Mouse (Mus musculus) kidney, postnatal 0 days (tissue): ENCODE measurements around the gene Mlh1. TPM values are rescaled to one million over a fixed set of nuclear protein-coding genes. Genes with fewer than 3 reads are reported as not detected.

Experiments used
- ATAC-seq: fragments of 200-750 bp; cut with Nextera tagmentation; replicated peaks from 2 replicates; pipeline ENCODE4 v1.8.0; 2017; ENCODE audit warnings: low read depth, moderate number of reproducible peaks, moderate TSS enrichment, moderate library complexity; ENCODE audit not compliant: low FRiP score
- DNase-seq: peaks from one replicate; pipeline ENCODE4 v3.0.0-alpha.2; 2016; ENCODE audit warnings: low spot score
- H3K27ac ChIP-seq: fragments of 300-500 bp; sonication (generic); 2 replicates; pipeline ENCODE4 v1.5.1; 2014; ENCODE audit warnings: mild to moderate bottlenecking
- H3K27me3 ChIP-seq: fragments of 300-500 bp; sonication (generic); 2 replicates; pipeline ENCODE4 v1.6.1; 2014; ENCODE audit warnings: low read length, mixed read lengths; ENCODE audit not compliant: insufficient read depth
- H3K36me3 ChIP-seq: fragments of 300-500 bp; sonication (generic); 2 replicates; pipeline ENCODE4 v1.6.1; 2014; ENCODE audit warnings: low read length, mixed read lengths; ENCODE audit not compliant: insufficient read depth
- H3K4me1 ChIP-seq: fragments of 300-500 bp; sonication (generic); replicated peaks from 2 replicates; pipeline ENCODE4 v1.6.1; 2014; ENCODE audit warnings: antibody characterized with exemption, low read length, mixed read lengths; ENCODE audit not compliant: insufficient read depth
- H3K4me2 ChIP-seq: fragments of 300-500 bp; sonication (generic); 2 replicates; pipeline ENCODE4 v1.6.1; 2014; ENCODE audit warnings: mild to moderate bottlenecking, low read length, moderate library complexity, mixed read lengths
- H3K4me3 ChIP-seq: fragments of 300-500 bp; sonication (generic); replicated peaks from 2 replicates; pipeline ENCODE4 v1.5.1; 2014; ENCODE audit warnings: low read depth, low read length
- H3K9ac ChIP-seq: fragments of 300-500 bp; sonication (generic); 2 replicates; pipeline ENCODE4 v1.6.1; 2014; ENCODE audit warnings: low read depth, low read length
- H3K9me3 ChIP-seq: fragments of 300-500 bp; sonication (generic); replicated peaks from 2 replicates; pipeline ENCODE4 v1.6.1; 2016; ENCODE audit warnings: low read length, inconsistent platforms, mixed read lengths
- CTCF ChIP-seq: IDR thresholded peaks from 2 replicates; pipeline ENCODE4 v1.5.1; 2016; ENCODE audit warnings: antibody characterized with exemption, low read depth, mild to moderate bottlenecking, moderate library complexity
- WGBS: fragments of 180-500 bp; shearing (Covaris S2); extraction: QIAGEN DNeasy Blood & Tissue Kit; methylation state at CpG from one replicate; pipeline ENCODE4 v1.1.7; 2014; 5-methylcytosine and 5-hydroxymethylcytosine counted together
- polyA plus RNA-seq: library from polyadenylated mRNA; unstranded; fragments of >200 nt; fragmentation: Nextera tagmentation; extraction: Ambion mirVana; gene quantifications from 2 replicates; pipeline ENCODE4 v1.2.1, GENCODE M21; 2015

Gene Mlh1
- polyA plus RNA-seq, 1 experiment from 2014 or later = 26.1 TPM

DNA sequence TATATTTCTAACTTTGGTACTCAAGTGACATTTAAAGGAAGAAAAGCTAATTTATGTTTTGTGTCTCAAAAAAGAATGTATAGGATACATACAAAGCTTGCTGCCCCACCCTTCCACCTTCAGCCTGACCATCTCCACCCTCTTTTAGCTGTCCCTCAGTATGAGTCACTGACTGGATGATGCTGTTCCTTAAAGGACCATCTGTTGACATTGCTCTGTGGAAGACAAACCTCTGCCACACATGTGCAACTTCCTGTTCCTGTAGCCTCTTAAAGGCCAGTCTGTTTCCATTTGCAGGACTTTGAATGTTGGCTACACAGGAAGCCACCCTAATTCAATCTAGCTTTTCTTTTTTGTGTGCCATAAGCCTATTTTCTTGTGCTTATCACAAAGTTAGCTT is 55.2 kb downstream of the Mlh1 start:
- Histone ChIP-seq H3K4me1 (peaks cover 4% of the 10 kb centered on the region; the same call in 1 of the 2 replicates), H3K9ac (no peak overlapping the region), H3K36me3 (peaks cover 31% of the 10 kb centered on the region), H3K27ac (no peak overlapping the region), H3K9me3 (no peaks in the 10 kb centered on the region), H3K4me3 (no peak overlapping the region), H3K27me3 (no peaks in the 10 kb centered on the region), H3K4me2 (no peak overlapping the region)
- no peak for TF ChIP-seq CTCF
- ATAC-seq = no peak
- no peak for DNase-seq

DNA sequence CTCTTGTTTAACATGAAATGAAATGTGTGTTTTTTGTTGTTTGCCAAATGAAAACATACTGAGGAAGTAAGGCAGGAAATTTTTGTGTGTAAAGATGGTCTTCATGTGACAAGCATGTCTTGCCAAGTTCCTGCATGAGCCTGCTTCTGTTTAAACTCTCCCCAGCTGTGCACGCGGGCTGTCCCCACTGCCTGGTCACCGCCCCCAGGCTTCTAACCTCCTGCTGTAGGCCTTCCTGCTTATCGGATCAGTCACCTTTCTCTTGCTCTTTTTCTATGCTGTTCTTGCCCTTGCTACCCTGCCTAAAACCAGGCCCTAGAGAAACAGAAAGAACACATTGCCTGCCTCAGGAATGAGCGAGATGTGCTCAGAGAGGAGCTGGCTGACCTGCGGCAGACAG is 58.1 kb downstream of the Mlh1 start:
- 50% methylated on average over 6 of the region's 6 CpGs for WGBS

DNA sequence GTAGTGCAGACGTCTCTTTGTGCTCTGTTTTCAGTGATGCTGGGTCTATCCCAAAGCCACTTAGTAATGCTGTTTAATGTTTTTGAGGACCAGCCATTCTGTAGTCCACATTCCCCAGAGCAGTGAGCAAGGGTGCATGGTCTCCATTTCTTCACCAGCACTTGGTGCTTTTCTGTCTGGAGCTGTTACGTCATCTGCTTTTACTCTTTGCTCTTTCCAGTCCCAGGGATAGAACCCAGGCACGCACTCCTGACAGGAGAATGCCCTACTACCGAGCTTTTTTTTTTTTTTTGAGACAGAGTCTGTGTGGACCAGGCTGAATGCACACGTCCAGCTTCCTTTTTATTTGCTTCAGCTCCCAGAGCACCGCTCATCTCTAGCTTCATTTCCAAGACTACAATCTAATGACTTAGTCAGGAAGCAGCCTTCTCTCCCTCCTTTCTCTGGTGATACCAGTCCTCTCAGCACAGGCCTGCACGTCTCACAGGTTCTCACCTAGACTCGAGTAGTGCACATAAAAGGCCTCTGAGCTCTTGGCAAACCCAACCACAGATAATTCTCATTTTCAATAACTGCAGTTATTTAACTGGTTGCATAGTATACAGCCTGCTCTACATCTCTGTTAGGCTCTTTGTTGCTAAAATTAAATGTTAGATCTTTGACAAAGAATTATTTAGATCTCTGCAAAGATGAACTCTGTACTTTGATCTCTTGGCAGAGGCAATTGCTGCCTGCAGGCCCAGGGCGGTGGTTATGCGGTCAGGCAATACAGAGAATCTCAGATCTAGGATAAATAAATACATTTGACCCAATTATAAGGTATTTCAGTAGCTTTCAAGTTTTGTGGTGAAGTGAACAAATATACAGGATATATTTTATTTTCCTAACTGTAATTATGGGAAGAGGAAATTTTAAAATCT is 60.2 kb downstream of the Mlh1 start:
- no peak for TF ChIP-seq CTCF
- no peak overlapping the region for H3K9ac ChIP-seq
- peaks cover 4% of the 10 kb centered on the region; the same call in 1 of the 2 replicates for H3K4me1 ChIP-seq
- H3K9me3 ChIP-seq = no peaks in the 10 kb centered on the region
- no peak for DNase-seq
- no peak overlapping the region for H3K27ac ChIP-seq
- H3K4me3 ChIP-seq = no peak overlapping the region
- no peaks in the 10 kb centered on the region for H3K27me3 ChIP-seq
- 78% methylated on average over 10 of the region's 10 CpGs for WGBS
- no peak for ATAC-seq
- H3K36me3 ChIP-seq = 0 out of 2 replicates have a peak, but pooled peaks cover 4% of the 10 kb centered on the region
- H3K4me2 ChIP-seq = no peak overlapping the region

More for the DNA sequence above, 58.1 kb downstream of the Mlh1 start:
- no peak for TF ChIP-seq CTCF
- no peak overlapping the region for H3K4me2 ChIP-seq
- H3K27me3 ChIP-seq = no peaks in the 10 kb centered on the region
- peaks cover 4% of the 10 kb centered on the region; the same call in 1 of the 2 replicates for H3K4me1 ChIP-seq
- H3K27ac ChIP-seq = no peak overlapping the region
- DNase-seq (peak; percentile 69), ATAC-seq (no peak)
- H3K9me3 ChIP-seq = no peaks in the 10 kb centered on the region
- H3K36me3 ChIP-seq = peaks cover 23% of the 10 kb centered on the region; the same call in 1 of the 2 replicates
- no peak overlapping the region for H3K4me3 ChIP-seq
- H3K9ac ChIP-seq = 0 out of 2 replicates have a peak overlapping the region, but pooled peaks have one; percentile 20

DNA sequence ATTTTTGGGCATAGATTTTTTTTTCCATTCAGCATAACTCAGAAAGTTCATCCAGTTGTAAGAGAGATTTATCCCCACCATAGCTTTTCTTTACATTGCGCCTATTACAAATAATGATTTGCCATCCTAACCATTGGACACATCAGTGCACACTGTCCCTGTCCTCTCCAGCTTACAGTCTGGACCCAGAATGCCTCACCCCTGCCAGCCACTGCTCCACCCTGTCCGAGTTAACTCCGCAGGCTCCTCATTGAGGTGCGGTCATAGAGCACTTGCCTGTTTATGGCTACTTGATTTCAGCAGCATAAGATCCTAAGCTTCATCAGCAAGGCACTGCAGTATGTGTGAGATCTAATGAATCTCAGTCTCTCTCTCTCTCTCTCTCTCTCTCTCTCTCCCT is 61.2 kb downstream of the Mlh1 start:
- Histone ChIP-seq H3K9me3 (no peaks in the 10 kb centered on the region), H3K9ac (no peak overlapping the region), H3K4me2 (no peak overlapping the region), H3K4me1 (peaks cover 4% of the 10 kb centered on the region; the same call in 1 of the 2 replicates), H3K4me3 (no peak overlapping the region), H3K27me3 (no peaks in the 10 kb centered on the region), H3K27ac (no peak overlapping the region), H3K36me3 (0 out of 2 replicates have a peak, but pooled peaks cover 4% of the 10 kb centered on the region)
- 85% methylated on average over 4 of the region's 4 CpGs for WGBS
- no peak for TF ChIP-seq CTCF
- no peak for DNase-seq
- no peak for ATAC-seq

DNA sequence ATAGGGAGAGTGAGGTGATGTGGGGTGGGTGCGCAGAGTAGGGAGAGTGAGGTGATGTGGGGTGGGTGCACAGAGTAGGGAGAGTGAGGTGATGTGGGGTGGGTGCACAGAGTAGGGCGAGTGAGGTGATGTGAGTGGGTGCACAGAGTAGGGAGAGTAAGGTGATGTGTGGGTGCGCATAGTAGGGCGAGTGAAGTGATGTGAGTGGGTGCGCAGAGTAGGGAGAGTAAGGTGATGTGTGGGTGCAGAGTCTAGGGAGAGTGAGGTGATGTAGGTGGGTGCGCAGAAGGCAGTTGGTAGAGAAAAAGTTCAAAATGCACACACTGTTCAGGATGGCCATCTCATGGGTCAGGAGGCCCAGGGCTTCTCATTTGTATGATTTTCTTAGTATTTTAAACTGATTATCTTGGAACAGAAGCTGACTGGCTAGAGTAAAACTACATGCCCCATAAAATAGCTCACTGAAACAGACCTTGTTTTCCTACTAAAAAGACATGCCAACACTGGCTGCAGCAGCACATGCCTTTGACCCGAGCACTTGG is 62.4 kb downstream of the Mlh1 start:
- WGBS = 88% methylated on average over 7 of the region's 7 CpGs
- DNase-seq (no peak), ATAC-seq (no peak)
- no peaks in the 10 kb centered on the region for H3K9me3 ChIP-seq
- H3K36me3 ChIP-seq = 0 out of 2 replicates have a peak, but pooled peaks cover 4% of the 10 kb centered on the region
- H3K4me1 ChIP-seq = peaks cover 4% of the 10 kb centered on the region; the same call in 1 of the 2 replicates
- H3K4me2 ChIP-seq = no peak overlapping the region
- H3K9ac ChIP-seq = no peak overlapping the region
- no peak overlapping the region for H3K27ac ChIP-seq
- no peak for TF ChIP-seq CTCF
- H3K27me3 ChIP-seq = no peaks in the 10 kb centered on the region
- H3K4me3 ChIP-seq = no peak overlapping the region

DNA sequence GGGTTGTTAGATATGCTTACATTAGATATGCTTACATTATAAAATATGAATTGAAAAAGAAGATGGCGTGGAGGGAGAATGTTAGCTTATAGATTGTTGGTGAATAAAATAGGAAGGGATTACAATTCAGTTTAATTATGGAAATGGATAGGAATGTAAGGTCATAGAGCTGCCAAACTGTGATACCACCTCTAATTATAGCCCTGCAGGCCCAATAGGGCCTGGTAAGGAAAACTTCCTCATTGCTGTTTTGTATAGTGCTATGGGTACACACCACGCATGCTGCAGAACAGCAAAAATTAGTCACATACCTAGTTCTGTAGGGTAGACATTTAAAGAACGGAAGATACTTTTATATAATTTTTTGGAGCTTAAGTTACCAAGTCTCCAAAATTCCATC is 63.4 kb downstream of the Mlh1 start:
- no peak overlapping the region for H3K27ac ChIP-seq
- H3K9ac ChIP-seq = no peak overlapping the region
- ATAC-seq (no peak), DNase-seq (no peak)
- no peak for TF ChIP-seq CTCF
- no peaks in the 10 kb centered on the region for H3K9me3 ChIP-seq
- H3K27me3 ChIP-seq = no peaks in the 10 kb centered on the region
- 98% methylated on average over 3 of the region's 3 CpGs for WGBS
- H3K4me3 ChIP-seq = no peak overlapping the region
- no peak overlapping the region for H3K4me2 ChIP-seq
- no peaks in the 10 kb centered on the region for H3K4me1 ChIP-seq
- 0 out of 2 replicates have a peak, but pooled peaks cover 4% of the 10 kb centered on the region for H3K36me3 ChIP-seq
